Mouse (Mus musculus): ENCODE data around the gene Zkscan1.

GRCm38 (mm10) chr5:138117199-138118015, 32.5 kb downstream of the Zkscan1 start:
- no peak for TF ChIP-seq EP300 (IDR thresholded peaks at IDR 0.05; ENCODE audit: insufficient read depth, low read depth, low read length)
- TF ChIP-seq CTCF (IDR thresholded peaks at IDR 0.05) = no peak
- TF ChIP-seq POLR2A (IDR thresholded peaks at IDR 0.05; ENCODE audit: insufficient read depth, low read depth, low read length) = no peak

Measured in heart, adult 2 months (tissue).